Mouse (Mus musculus) kidney, embryonic 14.5 days (tissue): ENCODE data around the gene Sh3glb1. TPM values are rescaled to one million over a fixed set of nuclear protein-coding genes. Genes with fewer than 3 reads are reported as not detected.
"Not testable (repeated sequence)": the region's sequence is repeated elsewhere in the genome, so short reads cannot be mapped to it uniquely, and the experiment has no call there.

Experiments
- ATAC-seq: fragments of 200-750 bp; cut with Nextera tagmentation; 2 replicates; pipeline ENCODE4 v1.8.0; 2017; ENCODE audit warnings: moderate number of reproducible peaks, mild to moderate bottlenecking, moderate TSS enrichment, moderate library complexity; ENCODE audit not compliant: low FRiP score, low TSS enrichment
- H3K27ac ChIP-seq: fragments of 300-500 bp; sonication (generic); 2 replicates; pipeline ENCODE4 v1.5.1; 2014; ENCODE audit warnings: low read depth, mild to moderate bottlenecking, low read length, moderate library complexity, mixed read lengths
- H3K27me3 ChIP-seq: fragments of 300-500 bp; sonication (generic); 2 replicates; pipeline ENCODE4 v1.6.1; 2014; ENCODE audit warnings: mild to moderate bottlenecking, low read length; ENCODE audit not compliant: control insufficient read depth, insufficient read depth
- H3K36me3 ChIP-seq: fragments of 300-500 bp; sonication (generic); 2 replicates; pipeline ENCODE4 v1.6.1; 2014; ENCODE audit warnings: low read length, mixed read lengths; ENCODE audit not compliant: control insufficient read depth, insufficient read depth
- H3K4me1 ChIP-seq: fragments of 300-500 bp; sonication (generic); 2 replicates; pipeline ENCODE4 v1.6.1; 2014; ENCODE audit warnings: low read length, mixed read lengths; ENCODE audit not compliant: control insufficient read depth, insufficient read depth
- H3K4me2 ChIP-seq: fragments of 300-500 bp; sonication (generic); replicated peaks from 2 replicates; pipeline ENCODE4 v1.6.1; 2014; ENCODE audit warnings: low read depth, mild to moderate bottlenecking, low read length
- H3K4me3 ChIP-seq: fragments of 300-500 bp; sonication (generic); 2 replicates; pipeline ENCODE4 v1.5.1; 2014; ENCODE audit warnings: mild to moderate bottlenecking, low read length
- H3K9ac ChIP-seq: fragments of 300-500 bp; sonication (generic); 2 replicates; pipeline ENCODE4 v1.6.1; 2014; ENCODE audit warnings: low read depth, mild to moderate bottlenecking, low read length, moderate library complexity
- H3K9me3 ChIP-seq: fragments of 300-500 bp; sonication (generic); 2 replicates; pipeline ENCODE4 v1.6.1; 2016; ENCODE audit warnings: low read length; ENCODE audit not compliant: control insufficient read depth
- whole genome bisulfite sequencing: fragments of 180-500 bp; shearing (Covaris S2); extraction: QIAGEN DNeasy Blood & Tissue Kit; methylation state at CpG from one replicate; pipeline ENCODE4 v1.1.7; 2014; 5-methylcytosine and 5-hydroxymethylcytosine counted together
- polyA plus RNA-seq: library from polyadenylated mRNA; unstranded; fragments of >200 nt; fragmentation: Nextera tagmentation; extraction: Ambion mirVana; gene quantifications from 2 replicates; pipeline ENCODE4 v1.2.1, GENCODE M21; 2014

Sh3glb1 gene
- 82.7 and 94.3 TPM in 2 replicates for polyA plus RNA-seq

GRCm38 (mm10) chr3:144719901-144720747, at the start of gene Sh3glb1:
TSS of gene Sh3glb1 (minus strand) at chr3:144720335.
- H3K27me3 ChIP-seq, result no peaks in the 10 kb centered on the region
- H3K27ac ChIP-seq, result peak within 1 kb of the TSS; percentile 99
- no peaks in the 10 kb centered on the region for H3K36me3 ChIP-seq
- peak within 1 kb of the TSS; percentile 82 for H3K4me2 ChIP-seq
- H3K9ac ChIP-seq, result peak within 1 kb of the TSS; percentile 95
- ATAC-seq, result peak; percentile 93
- no peaks in the 10 kb centered on the region for H3K9me3 ChIP-seq
- under 1% methylated on average over 67 of the region's 98 CpGs for WGBS
- H3K4me1 ChIP-seq, result peaks cover 21% of the 10 kb centered on the region; the same call in 1 of the 2 replicates
- H3K4me3 ChIP-seq, result peak within 1 kb of the TSS; percentile 88

- no peaks in the 10 kb centered on the region for H3K36me3 ChIP-seq
- 0 out of 2 replicates have a peak, but pooled peaks cover 6% of the 10 kb centered on the region for H3K4me1 ChIP-seq
- ATAC-seq, result no peak
- H3K4me2 ChIP-seq, result no peak overlapping the region
- H3K27me3 ChIP-seq, result no peaks in the 10 kb centered on the region
- no peaks in the 10 kb centered on the region for H3K9me3 ChIP-seq
- WGBS, result 92% methylated on average over 4 of the region's 4 CpGs
- H3K9ac ChIP-seq, result no peak overlapping the region
- H3K4me3 ChIP-seq, result no peak overlapping the region
- H3K27ac ChIP-seq, result no peak overlapping the region
These were observed 45.0 kb upstream of the Sh3glb1 start for GRCm38 (mm10) chr3:144765161-144765560.

GRCm38 (mm10) chr3:144761454-144761853, 41.3 kb upstream of the Sh3glb1 start:
- H3K27ac ChIP-seq, result peak overlapping the region; percentile 71; the same call in 1 of the 2 replicates
- no peaks in the 10 kb centered on the region for H3K27me3 ChIP-seq
- 0 out of 2 replicates have a peak, but pooled peaks cover 6% of the 10 kb centered on the region for H3K4me1 ChIP-seq
- WGBS, result 9% methylated on average over 6 of the region's 6 CpGs
- H3K9me3 ChIP-seq, result no peaks in the 10 kb centered on the region
- H3K36me3 ChIP-seq, result no peaks in the 10 kb centered on the region
- ATAC-seq, result 0 out of 2 replicates have a peak, but pooled peaks have one; percentile 12
- no peak overlapping the region for H3K9ac ChIP-seq
- H3K4me3 ChIP-seq, result no peak overlapping the region
- peak overlapping the region; percentile 19; the same call in 1 of the 2 replicates for H3K4me2 ChIP-seq

- WGBS, result 50% methylated on average over 10 of the region's 11 CpGs
- no peaks in the 10 kb centered on the region for H3K36me3 ChIP-seq
- peak; percentile 79; the same call in 1 of the 2 replicates for ATAC-seq
- H3K27me3 ChIP-seq, result no peaks in the 10 kb centered on the region
- H3K9ac ChIP-seq, result no peak within 1 kb of the TSS; the same call in 1 of the 2 replicates
- no peaks in the 10 kb centered on the region for H3K9me3 ChIP-seq
- H3K27ac ChIP-seq, result peak within 1 kb of the TSS; percentile 71
- 0 out of 2 replicates have a peak, but pooled peaks cover 6% of the 10 kb centered on the region for H3K4me1 ChIP-seq
- peak within 1 kb of the TSS; percentile 19; the same call in 1 of the 2 replicates for H3K4me2 ChIP-seq
- H3K4me3 ChIP-seq, result no peak within 1 kb of the TSS; the same call in 1 of the 2 replicates
These were observed 40.6 kb upstream of the Sh3glb1 start, which contains the start of gene Clca3a1 for GRCm38 (mm10) chr3:144760592-144761309. TSS of gene Clca3a1 (minus strand) at chr3:144760977.

GRCm38 (mm10) chr3:144759719-144760118, 39.6 kb upstream of the Sh3glb1 start:
- Histone ChIP-seq H3K36me3 (no peaks in the 10 kb centered on the region), H3K9ac (no peak overlapping the region), H3K9me3 (no peaks in the 10 kb centered on the region), H3K4me2 (no peak overlapping the region), H3K27me3 (no peaks in the 10 kb centered on the region), H3K4me1 (0 out of 2 replicates have a peak, but pooled peaks cover 6% of the 10 kb centered on the region), H3K4me3 (no peak overlapping the region; the same call in 1 of the 2 replicates), H3K27ac (no peak overlapping the region)
- ATAC-seq, result no peak
- WGBS, result 76% methylated on average over 3 of the region's 3 CpGs

- 62% methylated on average over 8 of the region's 8 CpGs for WGBS
- H3K27ac ChIP-seq, H3K27me3 ChIP-seq, H3K36me3 ChIP-seq, H3K4me3 ChIP-seq, H3K4me2 ChIP-seq, H3K4me1 ChIP-seq, ATAC-seq, H3K9ac ChIP-seq, H3K9me3 ChIP-seq: not testable (repeated sequence)
These were observed 36.0 kb upstream of the Sh3glb1 start for GRCm38 (mm10) chr3:144756103-144756502.

GRCm38 (mm10) chr3:144753120-144753519, 33.0 kb upstream of the Sh3glb1 start:
- Histone ChIP-seq H3K27ac (no peak overlapping the region), H3K4me2 (no peak overlapping the region), H3K27me3 (no peaks in the 10 kb centered on the region), H3K4me3 (no peak overlapping the region), H3K36me3 (no peaks in the 10 kb centered on the region), H3K9me3 (no peaks in the 10 kb centered on the region), H3K4me1 (no peaks in the 10 kb centered on the region), H3K9ac (no peak overlapping the region)
- 8% methylated on average over 2 of the region's 2 CpGs for WGBS
- no peak for ATAC-seq

GRCm38 (mm10) chr3:144749062-144749963, 29.2 kb upstream of the Sh3glb1 start:
- H3K4me1 ChIP-seq, H3K36me3 ChIP-seq, H3K27ac ChIP-seq, H3K4me3 ChIP-seq, ATAC-seq, H3K4me2 ChIP-seq, H3K9me3 ChIP-seq, H3K9ac ChIP-seq, H3K27me3 ChIP-seq: not testable (repeated sequence)
- 58% methylated on average over 18 of the region's 21 CpGs for WGBS
